Mouse (Mus musculus): ENCODE results near the gene Hint1. TPM values are rescaled to one million over a fixed set of nuclear protein-coding genes. Genes with fewer than 3 reads are reported as not detected.

Gene Hint1
- total RNA-seq, 2 experiments from 2014 or later = 67.1 to 122 TPM

DNA sequence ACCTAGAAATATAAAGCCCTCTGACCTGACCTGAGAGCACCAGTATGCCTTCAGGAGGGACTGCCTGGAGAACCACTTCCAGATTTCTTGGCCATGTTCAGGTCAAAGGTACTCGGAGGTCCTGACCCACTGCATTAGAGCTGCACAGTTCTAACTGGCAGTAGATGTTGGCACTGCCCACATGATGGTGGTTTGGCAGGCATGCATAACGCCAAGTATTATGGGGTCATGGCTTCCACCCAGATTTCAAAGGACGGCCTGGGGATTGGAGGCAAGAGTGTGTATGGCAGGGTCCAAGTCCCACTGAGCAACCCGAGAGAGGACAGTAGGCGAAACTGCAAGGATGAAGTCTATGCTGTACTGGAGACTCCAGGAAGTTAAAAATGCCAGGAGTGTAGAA is 47.7 kb downstream of the Hint1 start:
- no peak for ATAC-seq (replicated peaks; ENCODE audit: low FRiP score, poor library complexity, severe bottlenecking)

DNA sequence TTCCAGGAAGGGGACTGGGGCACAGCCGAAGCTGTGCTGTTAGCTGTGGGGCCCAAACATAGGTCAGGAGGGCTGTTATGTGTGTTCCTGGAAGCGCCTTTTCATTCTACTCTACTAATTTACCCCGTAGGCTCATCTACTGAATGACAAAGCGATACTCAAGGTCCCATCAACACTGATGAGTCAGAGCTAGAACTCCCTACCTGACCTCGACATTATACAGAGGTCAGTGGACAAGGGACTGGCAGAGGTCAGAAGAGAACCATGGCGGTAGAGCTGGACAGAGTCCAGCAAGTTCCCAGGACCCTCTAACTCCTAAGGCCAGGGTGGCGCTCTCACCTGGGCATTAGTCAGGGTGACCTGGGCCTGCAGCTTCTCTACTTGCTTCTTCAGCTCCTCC is 51.3 kb downstream of the Hint1 start:
- no peak for ATAC-seq (replicated peaks; ENCODE audit: low FRiP score, poor library complexity, severe bottlenecking)

DNA sequence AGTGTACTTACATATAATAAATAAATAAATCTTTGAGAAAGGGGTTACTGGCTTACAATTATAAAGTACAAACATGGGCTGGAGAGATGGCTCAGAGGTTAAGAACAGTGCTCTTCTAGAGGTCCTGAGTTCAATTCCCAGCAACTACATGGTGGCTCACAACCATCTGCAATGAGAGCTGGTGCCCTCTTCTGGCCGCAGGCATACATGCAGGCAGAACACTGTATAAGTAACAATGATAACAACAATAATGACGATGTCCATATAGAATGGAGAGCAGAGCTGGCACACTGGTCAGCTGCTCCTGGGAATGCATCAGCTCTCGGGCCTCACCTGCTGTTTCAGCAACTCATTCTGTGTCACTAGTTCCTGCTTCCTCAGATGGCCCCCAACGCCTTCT is 52.1 kb downstream of the Hint1 start:
- 0 out of 2 replicates have a peak, but pooled peaks have one; percentile 32 for ATAC-seq (replicated peaks; ENCODE audit: low FRiP score, poor library complexity, severe bottlenecking)

Other genes with a start within 250 kb of the Hint1 start
- 7.9 and 22.7 TPM in 2 replicates for gene Cdc42se2, start 78.7 kb upstream of the Hint1 start, total RNA-seq (2015; ENCODE audit: low replicate concordance)
- 14.9 and 16.5 TPM in 2 replicates for gene Cdc42se2, start 78.7 kb upstream of the Hint1 start, total RNA-seq (2017; ENCODE audit: low replicate concordance)
- gene Lyrm7, start 5.5 kb upstream of the Hint1 start, total RNA-seq (2015; ENCODE audit: low replicate concordance) = 1.9 and 5.0 TPM in 2 replicates
- 1.3 and 5.7 TPM in 2 replicates for gene Lyrm7, start 5.5 kb upstream of the Hint1 start, total RNA-seq (2017; ENCODE audit: low replicate concordance)
- 20.9 and 32.1 TPM in 2 replicates for gene Gpx3, start 36.1 kb downstream of the Hint1 start, total RNA-seq (2015; ENCODE audit: low replicate concordance)
- gene Gpx3, start 36.1 kb downstream of the Hint1 start, total RNA-seq (2017; ENCODE audit: low replicate concordance) = 0.84 and 1.8 TPM in 2 replicates
- 13.6 and 13.8 TPM in 2 replicates for gene Tnip1, start 96.5 kb downstream of the Hint1 start, total RNA-seq (2015; ENCODE audit: low replicate concordance)
- 20.5 and 25.6 TPM in 2 replicates for gene Tnip1, start 96.5 kb downstream of the Hint1 start, total RNA-seq (2017; ENCODE audit: low replicate concordance)
- 9.2 and 10.4 TPM in 2 replicates for gene Anxa6, start 167.1 kb downstream of the Hint1 start, total RNA-seq (2015; ENCODE audit: low replicate concordance)
- 12.7 and 14.0 TPM in 2 replicates for gene Anxa6, start 167.1 kb downstream of the Hint1 start, total RNA-seq (2017; ENCODE audit: low replicate concordance)
- gene Ccdc69, start 211.7 kb downstream of the Hint1 start, total RNA-seq (2015; ENCODE audit: low replicate concordance) = 3.1 and 6.7 TPM in 2 replicates
- gene Ccdc69, start 211.7 kb downstream of the Hint1 start, total RNA-seq (2017; ENCODE audit: low replicate concordance) = 6.0 and 6.6 TPM in 2 replicates
- gene Gm2a, start 231.7 kb downstream of the Hint1 start, total RNA-seq (2015; ENCODE audit: low replicate concordance) = 23.4 and 24.7 TPM in 2 replicates
- 13.7 and 17.2 TPM in 2 replicates for gene Gm2a, start 231.7 kb downstream of the Hint1 start, total RNA-seq (2017; ENCODE audit: low replicate concordance)